Mouse (Mus musculus): Measurements from ENCODE around the gene Tle6. TPM values are rescaled to one million over a fixed set of nuclear protein-coding genes. Genes with fewer than 3 reads are reported as not detected.
"Not testable (repeated sequence)": the region's sequence is repeated elsewhere in the genome, so short reads cannot be mapped to it uniquely, and the experiment has no call there.

Gene Tle6
- 10 to 100 TPM in 1 of 2 experiments, 1 to 10 TPM in 1; 7.2 to 10.6 TPM for total RNA-seq (2021)

GRCm38 (mm10) chr10:81600738-81601203, at the start of gene Tle6:
Gene Tle6 (minus strand): TSS chr10:81601073.
- peak; percentile 98 for DNase-seq

- peak; percentile 92 for DNase-seq
These were observed 48.2 kb upstream of the Tle6 start, which contains the start of gene Gm10778 for GRCm38 (mm10) chr10:81648803-81649775. Gene Gm10778 (plus strand): TSS chr10:81649059.

- DNase-seq = no peak
These were observed 45.2 kb upstream of the Tle6 start for GRCm38 (mm10) chr10:81646015-81646555.

- DNase-seq = no peak
These were observed 44.5 kb upstream of the Tle6 start for GRCm38 (mm10) chr10:81645391-81645790.

GRCm38 (mm10) chr10:81644716-81645115, 43.8 kb upstream of the Tle6 start:
- no peak for DNase-seq

GRCm38 (mm10) chr10:81644162-81644561, 43.3 kb upstream of the Tle6 start:
- DNase-seq = no peak

GRCm38 (mm10) chr10:81643449-81644055, 42.7 kb upstream of the Tle6 start:
- peak; percentile 97 for DNase-seq

GRCm38 (mm10) chr10:81642648-81643448, 42.0 kb upstream of the Tle6 start:
- DNase-seq = no peak

- DNase-seq = no peak
These were observed 41.2 kb upstream of the Tle6 start for GRCm38 (mm10) chr10:81641978-81642647.

GRCm38 (mm10) chr10:81641566-81641965, 40.7 kb upstream of the Tle6 start:
- DNase-seq = no peak

- DNase-seq = not testable (repeated sequence)
These were observed 40.0 kb upstream of the Tle6 start for GRCm38 (mm10) chr10:81640825-81641224.

GRCm38 (mm10) chr10:81638101-81638500, 37.2 kb upstream of the Tle6 start:
- DNase-seq = no peak

GRCm38 (mm10) chr10:81636338-81636737, 35.5 kb upstream of the Tle6 start:
- DNase-seq = no peak

- DNase-seq = peak; percentile 85
These were observed 32.6 kb upstream of the Tle6 start for GRCm38 (mm10) chr10:81633253-81634099.

GRCm38 (mm10) chr10:81628390-81628789, 27.5 kb upstream of the Tle6 start, which contains the start of gene Ankrd24:
Gene Ankrd24 (plus strand): TSS chr10:81628540.
- DNase-seq = no peak

- peak; percentile 56 for DNase-seq
These were observed 27.0 kb upstream of the Tle6 start for GRCm38 (mm10) chr10:81627836-81628220.

GRCm38 (mm10) chr10:81626994-81627835, 26.3 kb upstream of the Tle6 start, which contains the start of gene Sirt6:
Gene Sirt6 (minus strand): TSS chr10:81627797.
- DNase-seq = peak; percentile 93

GRCm38 (mm10) chr10:81626101-81626993, 25.5 kb upstream of the Tle6 start:
- DNase-seq = no peak

Measured in heart, postnatal 4 days (tissue).